Mouse (Mus musculus) right cerebral cortex, postnatal 4 days (tissue): ENCODE results near the gene Cyp2w1.
"Not testable (repeated sequence)": the region's sequence is repeated elsewhere in the genome, so short reads cannot be mapped to it uniquely, and the experiment has no call there.

Experiments used
- DNase-seq: peaks from one replicate; pipeline ENCODE4 v3.0.0-alpha.2; 2022

Cyp2w1 gene

DNA sequence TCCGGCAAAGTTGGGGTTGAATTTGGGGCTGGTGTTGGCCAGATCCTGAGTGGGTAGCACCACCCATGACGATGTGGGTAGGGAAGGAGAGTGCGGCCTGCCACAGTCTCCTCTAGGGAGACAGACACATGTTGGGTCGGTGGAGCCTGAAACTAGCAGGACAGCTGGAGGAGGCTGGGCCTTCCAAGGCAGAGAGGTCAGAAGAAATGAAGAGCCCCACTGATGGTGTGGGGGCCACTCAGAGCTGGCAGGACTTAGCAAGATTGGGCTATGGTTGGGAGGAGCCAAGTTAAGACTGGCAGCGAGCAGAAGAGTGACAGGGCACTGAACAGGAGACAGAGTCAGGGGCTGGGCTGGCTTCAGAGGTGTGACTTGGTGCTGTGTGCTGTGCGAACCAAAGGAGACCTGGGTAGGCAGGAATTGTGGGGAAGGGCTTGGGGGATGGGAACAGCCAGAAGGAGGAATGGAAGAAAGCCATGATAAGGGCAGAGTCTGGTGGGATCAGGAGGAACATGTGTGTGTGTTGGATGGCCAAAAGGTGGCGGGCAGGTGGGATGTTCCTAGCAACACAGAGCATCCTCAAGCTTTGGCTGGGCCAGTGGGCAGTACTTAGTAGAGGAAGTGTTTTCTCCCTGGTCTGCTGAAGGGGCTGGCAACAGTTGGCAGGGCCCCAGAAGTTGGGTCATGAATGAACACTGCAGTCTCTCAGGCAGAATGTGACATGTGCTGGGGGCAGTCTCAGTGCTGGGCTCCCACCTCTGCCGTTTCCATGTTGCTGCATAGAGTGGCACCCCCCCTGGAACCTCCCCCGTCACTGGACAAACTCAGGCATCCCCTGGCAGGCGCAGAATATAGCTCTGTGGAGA lies 35.1 kb downstream of the Cyp2w1 start:
- peak; percentile 59 for DNase-seq

DNA sequence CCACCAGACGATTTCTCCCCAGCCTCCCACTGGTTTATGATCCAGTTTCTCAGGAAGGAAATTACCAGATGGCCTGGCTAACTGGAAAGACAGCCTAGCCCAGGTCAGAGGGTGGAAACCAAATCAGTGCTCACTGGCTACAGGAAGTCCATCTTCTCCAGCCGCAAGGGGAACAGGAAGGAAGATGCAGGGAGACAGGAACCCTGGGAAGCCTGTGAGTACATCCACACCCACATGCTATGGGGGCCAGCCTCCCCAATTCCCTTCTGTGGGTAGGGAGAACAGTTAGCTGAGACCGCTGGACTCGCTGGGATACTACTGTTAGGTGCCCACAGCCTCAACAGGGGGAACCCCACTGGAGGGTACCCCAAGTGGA lies 35.8 kb downstream of the Cyp2w1 start:
- no peak for DNase-seq

DNA sequence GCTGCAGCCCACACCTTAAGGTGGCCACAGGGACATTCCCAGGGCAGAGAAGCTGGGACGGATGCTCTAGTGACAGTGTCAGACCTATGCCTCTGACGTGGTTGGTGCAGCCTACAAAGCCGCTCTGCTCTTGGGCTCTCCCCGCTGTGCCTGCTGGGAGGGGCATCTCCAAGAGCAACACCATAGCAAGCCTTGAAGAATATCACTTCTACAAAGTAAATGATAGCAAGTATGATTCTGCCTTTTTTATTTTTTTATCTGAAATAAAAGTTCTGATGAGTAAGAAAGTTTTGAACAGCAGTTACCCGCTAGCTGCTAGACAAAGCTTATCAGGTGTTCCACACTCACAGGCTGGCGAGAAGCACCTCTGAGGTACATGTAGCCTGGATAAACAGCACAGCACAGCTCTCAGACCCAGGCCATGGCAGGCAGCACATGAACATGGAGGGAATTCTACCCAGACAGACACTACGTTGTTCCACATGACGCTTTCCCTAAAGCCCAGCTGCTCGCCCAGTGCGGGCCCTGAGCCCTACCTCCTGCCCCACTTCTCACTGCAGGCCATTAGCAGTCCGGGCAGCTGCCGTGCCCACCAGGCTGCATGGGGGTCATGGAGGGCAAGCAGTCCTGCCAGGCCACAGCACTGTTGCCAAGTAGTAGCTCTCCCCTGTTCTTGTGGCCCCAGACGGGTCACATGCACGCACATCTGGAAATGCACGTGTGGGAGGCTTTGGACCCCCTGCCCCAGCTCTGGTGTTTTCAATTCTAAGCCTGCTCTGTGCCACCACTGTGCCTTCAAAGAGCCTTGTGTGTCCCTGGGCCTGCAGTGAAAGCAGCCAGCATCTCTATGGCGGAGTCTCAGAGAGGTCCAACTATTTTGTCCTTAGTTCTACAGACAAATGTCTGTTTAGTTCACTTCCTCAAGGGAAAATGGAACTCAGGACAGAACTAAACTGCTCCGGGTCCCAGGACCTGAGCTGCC lies 36.6 kb downstream of the Cyp2w1 start:
- DNase-seq = peak; percentile 41

DNA sequence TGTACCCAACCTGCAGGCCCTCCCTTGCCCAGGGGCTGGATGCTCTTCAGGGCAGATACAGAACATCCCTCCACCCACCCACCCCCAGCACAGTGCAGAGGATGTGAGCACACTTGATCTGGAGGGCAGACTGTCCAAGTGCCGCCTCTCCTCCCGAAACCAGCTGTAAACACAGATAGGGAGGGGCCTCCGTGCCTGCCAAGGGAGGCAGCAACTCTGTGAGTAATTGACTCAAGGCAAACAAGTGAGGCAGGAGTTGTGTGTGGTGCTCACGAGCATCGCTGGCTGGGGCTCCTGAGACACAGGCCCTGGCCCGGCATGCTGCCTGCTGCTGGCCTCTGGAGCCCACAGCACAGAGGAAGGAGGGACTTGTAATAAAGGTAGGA lies 37.3 kb downstream of the Cyp2w1 start:
- peak; percentile 29 for DNase-seq

DNA sequence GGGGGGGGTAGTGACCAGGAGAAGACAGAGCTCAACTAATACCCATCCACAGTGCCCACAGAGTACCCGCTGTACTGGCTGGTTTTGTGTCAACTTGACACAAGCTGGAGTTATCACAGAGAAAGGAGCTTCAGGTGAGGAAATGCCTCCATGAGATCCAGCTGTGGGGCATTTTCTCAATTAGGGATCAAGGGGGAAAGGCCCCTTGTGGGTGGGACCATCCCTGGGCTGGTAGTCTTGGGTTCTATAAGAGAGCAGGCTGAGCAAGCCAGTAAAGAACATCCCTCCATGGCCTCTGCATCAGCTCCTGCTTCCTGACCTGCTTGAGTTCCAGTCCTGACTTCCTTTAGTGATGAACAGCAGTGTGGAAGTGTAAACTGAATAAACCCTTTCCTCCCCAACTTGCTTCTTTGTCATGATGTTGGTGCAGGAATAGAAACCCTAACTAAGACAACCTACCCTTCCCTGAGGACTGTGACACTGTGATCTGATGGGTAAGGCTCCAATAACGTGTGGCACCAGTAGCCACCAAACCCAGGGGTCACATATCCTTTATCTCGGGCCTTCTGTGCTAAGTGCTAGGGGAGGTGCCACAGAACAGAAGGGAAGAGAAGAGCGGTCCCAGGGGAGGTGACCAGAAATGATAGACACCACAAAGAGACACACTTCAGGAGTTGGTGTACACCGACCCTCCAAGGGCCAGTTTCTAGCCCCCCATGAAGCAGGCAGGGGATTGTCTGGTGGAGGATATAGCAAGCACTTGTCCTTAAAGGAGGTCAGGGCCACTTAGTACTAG lies 38.1 kb downstream of the Cyp2w1 start:
- not testable (repeated sequence) for DNase-seq

DNA sequence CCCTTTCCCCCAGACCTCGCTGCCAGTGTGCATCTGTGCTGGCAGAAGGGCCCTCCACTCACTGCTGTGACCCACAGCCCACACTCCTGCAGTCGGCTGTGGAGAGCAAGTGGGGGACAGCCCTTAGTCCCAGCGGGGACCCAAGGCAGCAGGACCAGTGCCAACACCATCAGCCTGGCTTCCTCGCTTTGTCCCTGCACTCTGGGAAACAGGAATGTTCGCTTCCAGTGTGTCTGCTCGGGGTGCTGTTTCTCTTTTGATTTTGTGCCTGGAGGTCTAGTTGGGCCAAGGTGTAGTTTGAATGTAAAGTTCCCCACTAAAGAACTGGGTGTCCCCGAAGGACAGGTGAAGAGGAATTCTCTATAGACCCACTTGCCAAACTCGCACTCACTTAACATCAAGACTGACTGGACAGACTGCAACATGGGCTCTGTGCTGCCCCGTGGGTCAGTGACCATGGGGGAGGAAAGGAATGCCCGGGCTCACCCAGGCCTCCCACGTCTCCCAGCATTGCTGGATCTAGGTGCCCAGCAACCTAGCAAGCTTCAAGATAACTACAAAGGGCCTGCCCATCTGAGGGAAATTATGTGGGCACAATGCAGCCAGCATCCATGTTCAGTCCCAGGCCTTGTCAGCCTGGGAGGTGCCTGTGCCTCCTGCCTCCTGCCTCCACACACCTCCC lies 39.0 kb downstream of the Cyp2w1 start:
- no peak for DNase-seq

DNA sequence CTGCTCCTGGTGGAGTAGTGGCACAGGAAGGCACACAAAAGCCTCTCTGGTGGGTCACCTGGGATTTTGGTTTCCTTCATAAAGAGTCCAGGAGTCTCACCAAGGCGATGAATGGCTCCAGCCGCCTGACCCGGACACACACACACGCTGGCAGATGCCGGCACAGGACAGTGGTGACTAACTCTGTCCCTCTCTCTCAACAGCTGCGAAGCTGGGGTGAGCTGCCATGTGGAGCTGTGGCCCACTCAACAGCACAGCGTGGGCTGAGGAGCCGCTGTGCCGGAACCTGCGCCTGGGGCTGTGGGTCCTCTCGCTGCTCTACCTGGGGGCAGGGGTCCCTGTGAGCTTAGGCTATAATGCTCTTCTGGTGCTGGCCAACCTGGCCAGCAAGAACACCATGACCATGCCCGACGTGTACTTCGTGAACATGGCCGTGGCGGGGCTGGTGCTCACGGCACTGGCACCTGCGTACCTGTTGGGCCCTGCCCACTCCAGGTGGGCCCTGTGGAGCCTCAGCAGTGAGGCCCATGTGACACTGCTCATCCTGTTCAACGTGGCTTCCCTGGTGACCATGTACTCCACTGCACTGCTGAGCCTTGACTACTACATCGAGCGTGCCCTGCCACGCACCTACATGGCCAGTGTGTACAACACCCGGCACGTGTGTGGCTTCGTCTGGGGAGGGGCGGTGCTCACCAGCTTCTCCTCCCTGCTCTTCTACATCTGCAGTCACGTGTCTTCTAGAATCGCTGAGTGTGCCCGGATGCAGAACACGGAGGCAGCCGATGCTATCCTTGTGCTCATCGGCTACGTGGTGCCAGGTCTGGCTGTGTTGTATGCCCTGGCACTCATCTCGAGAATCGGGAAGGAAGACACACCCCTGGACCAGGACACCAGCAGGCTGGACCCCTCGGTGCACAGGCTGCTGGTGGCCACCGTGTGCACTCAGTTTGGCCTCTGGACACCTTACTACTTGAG lies 40.1 kb downstream of the Cyp2w1 start:
- no peak for DNase-seq

DNA sequence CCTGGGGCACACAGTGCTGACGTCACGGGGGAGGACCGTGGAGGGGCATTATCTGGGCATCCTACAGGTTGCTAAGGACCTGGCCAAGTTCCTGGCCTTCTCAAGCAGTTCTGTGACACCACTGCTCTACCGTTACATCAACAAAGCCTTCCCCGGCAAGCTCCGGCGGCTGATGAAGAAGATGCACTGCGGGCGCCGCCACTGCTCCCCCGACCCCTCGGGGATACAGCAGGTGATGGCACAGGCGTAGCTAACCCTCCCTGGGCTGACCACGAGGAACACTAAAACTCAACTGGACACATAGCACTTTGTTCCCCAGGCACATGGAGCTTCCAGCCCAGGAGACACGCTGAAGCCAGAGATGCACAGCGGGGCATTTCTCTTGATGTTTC lies 40.8 kb downstream of the Cyp2w1 start:
- DNase-seq = no peak

DNA sequence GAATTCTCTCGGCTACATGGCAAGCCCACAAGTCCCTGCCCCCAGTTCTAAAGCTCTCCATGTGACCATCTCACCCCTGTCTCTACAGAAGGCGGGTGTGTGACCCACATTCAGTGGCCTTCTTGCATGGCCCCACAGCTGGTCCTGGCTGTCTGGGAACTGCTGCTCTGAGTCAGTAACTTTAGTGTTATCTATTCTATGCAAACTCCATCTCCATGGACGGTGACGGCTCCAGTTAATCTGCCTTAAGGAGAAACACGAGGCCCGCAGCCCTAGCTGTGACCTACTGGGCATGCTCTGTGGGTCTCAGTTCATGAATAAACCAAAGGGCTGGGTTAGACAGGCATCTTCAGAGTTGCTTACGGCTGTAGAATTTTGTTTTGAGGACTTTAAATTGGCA lies 42.0 kb downstream of the Cyp2w1 start:
- no peak for DNase-seq

DNA sequence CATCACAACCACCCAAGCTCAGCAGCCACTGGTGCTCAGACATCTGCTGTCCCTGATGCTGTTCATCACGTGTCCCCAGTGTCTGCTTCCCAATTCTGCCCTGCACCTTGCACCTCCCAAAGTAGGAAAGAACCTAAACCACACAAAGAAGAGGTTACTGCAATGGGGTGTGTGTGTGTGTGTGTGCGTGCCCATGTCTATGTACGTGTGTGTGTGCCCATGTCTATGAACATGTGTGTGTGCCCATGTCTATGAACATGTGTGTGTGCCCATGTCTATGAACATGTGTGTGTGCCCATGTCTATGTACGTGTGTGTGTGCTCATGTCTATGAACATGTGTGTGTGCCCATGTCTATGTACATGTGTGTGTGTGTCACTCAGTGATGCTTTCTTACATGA lies 43.1 kb downstream of the Cyp2w1 start:
- no peak for DNase-seq

DNA sequence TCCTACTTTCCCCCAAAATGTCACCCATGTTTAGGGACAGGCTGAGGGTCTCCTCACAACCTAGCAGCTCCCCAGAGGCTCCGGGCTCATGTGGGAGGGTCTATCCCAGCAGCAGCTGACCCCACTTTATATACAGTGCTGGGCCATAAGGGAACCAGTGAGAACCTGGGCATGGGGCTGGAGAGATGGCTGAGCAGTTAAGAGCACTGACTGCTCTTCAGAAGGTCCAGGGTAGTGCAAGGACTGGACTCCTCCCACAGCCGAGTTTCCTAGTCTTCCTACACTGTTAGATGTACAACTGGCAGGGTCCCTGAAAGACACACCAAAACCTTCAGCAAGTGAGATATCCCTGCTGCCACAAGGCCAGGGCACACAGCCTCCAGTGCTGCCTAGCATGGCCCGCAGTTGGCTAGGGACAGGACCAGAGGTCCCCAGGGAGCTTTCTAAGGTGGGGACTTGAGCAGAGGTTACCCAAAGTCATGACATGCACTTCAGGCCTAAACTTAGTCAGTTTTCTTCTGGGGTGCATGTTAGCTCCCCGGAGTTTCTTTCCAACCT lies 45.0 kb downstream of the Cyp2w1 start:
- no peak for DNase-seq

DNA sequence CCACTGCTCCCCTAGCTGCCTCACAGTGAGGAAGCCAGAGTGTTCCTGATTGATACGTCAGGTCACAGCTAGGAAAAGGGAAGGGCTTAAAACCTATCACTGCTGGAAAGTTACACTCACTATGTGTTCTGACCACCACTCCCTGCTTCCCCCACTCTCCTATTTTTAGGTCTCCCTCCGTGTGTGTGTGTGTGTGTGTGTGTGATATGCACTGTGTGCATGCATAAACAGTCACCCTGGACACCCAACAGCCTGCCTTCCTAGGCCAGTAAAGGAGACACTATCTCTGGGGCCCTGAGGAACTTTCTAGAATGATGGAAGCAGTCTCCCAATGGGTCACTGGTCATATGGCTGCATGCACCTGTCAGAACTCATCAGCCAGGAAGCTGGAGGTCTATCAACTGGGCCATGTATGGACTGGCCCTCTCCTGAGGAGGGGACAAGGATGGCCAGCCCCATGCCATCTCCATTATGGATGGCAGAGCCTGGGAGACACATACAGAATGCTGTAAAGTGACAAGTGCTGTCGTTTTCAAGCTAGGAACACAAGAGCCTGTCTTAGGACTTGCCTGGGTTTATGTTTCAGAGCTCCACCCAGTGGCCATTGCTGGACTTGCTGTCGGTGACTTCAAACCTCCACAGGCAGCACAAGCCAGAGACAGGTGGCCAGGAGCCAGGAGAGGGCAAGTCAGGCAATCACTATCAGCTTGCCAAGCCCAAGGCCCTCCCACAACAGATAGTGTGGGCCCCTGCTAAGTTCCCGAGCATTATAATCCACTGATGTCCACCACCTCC lies 45.7 kb downstream of the Cyp2w1 start:
- DNase-seq = peak; percentile 89

DNA sequence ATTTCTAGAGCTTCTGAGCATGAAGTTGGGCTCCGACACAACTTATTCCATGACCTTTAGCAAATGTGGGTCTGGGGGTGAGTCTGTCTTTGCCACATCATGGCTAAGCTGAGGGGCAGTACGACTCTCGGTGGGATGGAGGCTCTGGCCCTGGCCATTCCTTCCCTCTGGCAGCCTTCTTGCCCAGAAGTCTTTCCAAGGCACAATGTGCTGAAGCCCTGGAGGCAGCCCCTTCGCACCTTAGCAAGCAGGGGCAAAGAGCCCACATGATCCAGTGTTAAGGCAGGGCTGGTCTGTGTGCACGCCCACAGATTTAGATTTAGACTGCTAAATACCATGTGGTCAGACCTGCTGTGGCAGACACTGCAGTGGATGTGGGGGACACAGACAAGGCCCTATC lies 46.4 kb downstream of the Cyp2w1 start:
- no peak for DNase-seq

DNA sequence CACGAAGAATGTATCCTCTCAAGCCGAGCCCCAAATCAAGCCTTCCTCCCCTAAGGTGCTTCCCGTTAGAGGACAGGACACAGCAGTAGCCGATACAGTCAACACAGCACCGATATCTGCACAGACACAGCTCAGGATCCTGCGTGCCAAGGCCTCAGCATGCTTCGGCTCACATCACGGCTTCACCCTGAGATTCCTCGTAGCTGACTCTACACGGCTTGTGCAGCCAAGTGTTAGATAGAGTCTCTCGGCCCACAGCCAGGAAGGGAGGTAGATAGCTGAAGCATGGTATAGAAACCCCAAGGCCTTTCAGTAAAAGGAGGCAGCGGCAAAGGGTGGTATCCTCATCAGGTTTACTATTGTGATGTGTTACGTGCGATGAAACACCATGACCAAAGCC lies 47.6 kb downstream of the Cyp2w1 start:
- no peak for DNase-seq

DNA sequence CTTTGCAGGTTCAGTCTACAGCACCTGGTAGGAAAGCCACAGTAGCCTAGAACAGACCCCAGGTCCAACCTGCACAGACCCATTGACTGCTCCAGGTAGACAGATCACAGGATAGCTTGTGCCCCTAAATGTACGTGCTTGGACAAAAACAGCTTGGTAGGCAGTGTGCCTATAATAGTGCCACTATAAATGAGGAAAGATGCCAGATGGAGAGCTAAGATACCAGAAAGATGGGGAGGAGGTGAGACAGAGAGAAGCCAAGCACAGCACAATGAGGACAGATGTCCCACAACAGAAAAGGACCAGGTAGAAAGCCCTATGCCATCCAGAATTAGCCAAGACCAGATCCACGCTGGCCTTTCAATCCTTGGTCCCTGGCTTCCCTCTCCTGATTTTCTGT lies 49.7 kb downstream of the Cyp2w1 start:
- no peak for DNase-seq

DNA sequence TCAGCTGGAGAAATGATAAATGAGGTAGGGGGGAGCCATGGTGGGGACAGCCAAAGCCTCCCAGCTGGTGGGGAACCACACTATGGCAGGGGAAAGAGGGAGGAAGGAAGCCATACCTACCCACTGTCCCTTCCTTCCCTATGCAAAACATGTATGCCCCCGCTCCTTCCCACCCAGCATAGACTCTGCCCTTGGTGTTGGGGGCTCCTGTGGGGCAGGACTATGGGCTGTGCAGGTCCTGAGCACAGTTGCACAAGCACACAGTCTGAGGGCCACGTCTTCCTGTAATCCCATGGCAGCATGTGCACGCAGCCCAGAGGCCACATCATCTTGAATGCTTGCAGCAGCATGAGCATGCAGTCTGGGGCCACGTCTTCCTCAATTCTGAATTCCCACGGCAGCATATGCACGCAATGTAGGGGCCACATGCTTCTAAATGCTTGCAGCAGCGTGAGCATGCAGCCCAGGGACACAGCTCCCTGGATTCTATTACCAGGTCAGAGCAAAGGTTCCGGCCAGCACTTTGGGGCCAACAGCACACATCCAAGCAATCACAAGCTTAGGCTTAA lies 51.4 kb downstream of the Cyp2w1 start:
- no peak for DNase-seq

DNA sequence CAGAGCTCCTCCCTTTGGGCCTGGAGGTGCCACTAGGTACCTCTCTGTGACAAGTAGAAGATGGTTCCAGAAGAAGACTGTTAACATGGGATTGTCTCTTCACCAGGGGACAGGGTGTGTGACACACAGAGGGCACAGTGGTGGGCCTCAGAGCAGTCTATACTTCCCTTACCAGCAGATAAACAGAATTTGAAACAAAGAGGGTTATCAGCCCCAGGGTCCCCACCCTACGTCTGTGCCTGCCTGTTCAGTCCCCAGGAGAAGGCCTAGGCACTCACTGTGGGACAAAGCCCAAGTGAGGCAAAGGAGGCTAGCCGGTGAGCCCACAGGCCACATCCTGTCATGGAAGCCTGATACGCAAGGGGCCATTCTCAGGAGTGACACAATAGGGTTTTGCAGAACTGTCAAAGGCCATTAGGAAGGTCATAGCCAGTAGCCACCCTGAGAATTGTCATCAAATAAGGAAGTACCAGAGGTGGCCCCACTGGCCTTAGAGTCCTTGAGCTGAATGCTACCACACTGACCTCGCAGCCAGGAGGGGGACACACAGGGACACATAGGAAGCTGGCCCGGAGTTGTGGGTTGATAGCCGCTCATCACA lies 52.5 kb downstream of the Cyp2w1 start, which contains the start of gene C130050O18Rik:
TSS of gene C130050O18Rik (plus strand) at position 480 of the 601 bp plus-strand sequence.
- DNase-seq = no peak

DNA sequence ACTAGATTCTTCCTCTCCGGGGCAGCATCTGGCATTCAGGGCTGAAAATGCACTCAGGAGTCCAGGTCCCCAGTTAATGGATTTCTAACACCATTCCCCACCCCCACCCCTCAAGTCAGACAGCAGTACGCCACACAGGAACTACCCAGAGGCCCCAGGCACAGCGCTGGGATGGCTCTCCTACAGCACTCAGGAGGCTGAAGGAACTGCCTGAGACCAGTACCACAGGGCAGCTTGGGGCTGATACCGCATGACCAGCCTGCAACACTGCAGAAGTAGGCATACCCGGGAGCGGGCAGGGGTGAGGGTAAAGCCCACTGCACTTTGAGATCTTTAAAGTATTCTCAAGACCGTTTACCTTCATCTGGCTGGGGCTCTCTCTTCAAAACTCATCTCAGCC lies 53.1 kb downstream of the Cyp2w1 start:
- no peak for DNase-seq

DNA sequence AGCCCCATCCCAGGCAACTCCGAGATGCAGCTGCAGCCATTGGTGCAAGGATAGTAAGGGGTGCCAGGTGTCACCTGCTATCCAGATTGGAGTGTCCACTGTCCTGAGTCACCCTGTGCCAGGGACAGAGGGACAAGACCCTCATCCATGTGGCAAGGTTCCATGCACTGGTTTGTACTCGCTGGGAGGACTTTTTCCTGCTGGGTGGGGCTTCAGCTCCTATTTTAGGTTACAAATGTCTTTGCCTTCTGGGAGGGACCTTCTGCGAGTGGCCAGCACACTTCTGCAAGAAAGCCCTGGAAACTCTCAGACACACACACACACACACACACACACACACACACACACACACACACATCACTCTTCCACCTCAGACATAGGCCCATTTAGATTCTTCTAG lies 53.5 kb downstream of the Cyp2w1 start:
- DNase-seq = no peak
